ENCODE assay signal across 29 mouse cellular contexts in the genomic region with DNA sequence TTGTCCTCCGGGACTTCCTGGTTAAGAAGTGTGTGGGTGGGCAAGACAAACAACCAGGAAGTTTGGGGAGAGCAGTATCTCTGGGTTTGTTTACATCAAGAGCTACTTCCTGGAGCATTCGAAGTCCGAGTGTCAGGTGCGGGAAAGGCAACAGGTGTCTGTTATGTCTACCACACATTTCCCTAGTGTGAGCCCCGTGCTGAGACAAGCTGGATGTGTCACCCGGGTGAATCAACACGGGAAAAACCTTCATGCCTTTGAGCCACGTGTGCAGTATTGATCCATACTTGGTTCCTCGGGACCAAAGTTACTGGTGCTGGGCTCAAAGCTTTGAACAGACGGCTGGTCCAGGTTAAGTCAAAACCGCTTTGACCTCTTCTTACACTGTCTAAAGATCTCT. TPM values are rescaled to one million over a fixed set of nuclear protein-coding genes. Genes with fewer than 3 reads are reported as not detected.
DNase-seq lines count a peak whose midpoint lies in the region; ATAC-seq and TF ChIP-seq lines count a peak whose summit lies in the region.
"Had no signal": no experiment of that assay in that cellular context is flagged by ENCODE, and none has a peak within 500 bp of the region (broad histone marks: within the 10 kb centered on the region; RNA-seq: fewer than 3 reads in every experiment).

No protein-coding gene starts in this region.

- H3ac ChIP-seq in C2C12 (ENCODE audit: control insufficient read depth, insufficient read length, low read depth) = no peak overlapping the region

- H3K36me3 ChIP-seq in C2C12 (ENCODE audit: control insufficient read depth, insufficient read depth) = no peaks in the 10 kb centered on the region
- H3K36me3 ChIP-seq in intestine, embryonic 15.5 days = no peaks in the 10 kb centered on the region
- H3K36me3 ChIP-seq in liver, embryonic 13.5 days = 0 out of 2 replicates have a peak, but pooled peaks cover 4% of the 10 kb centered on the region
- no peaks in the 10 kb centered on the region for H3K36me3 ChIP-seq in small intestine, adult 2 months (ENCODE audit: control insufficient read depth, insufficient read depth, low read length)
- H3K36me3 ChIP-seq: embryonic facial prominence, embryonic 12.5 days; forebrain, embryonic 15.5 days; midbrain, embryonic 10.5 days; midbrain, embryonic 15.5 days had no signal

- no peak overlapping the region for H3K4me3 ChIP-seq in C2C12 (ENCODE audit: insufficient read depth, poor library complexity, severe bottlenecking)
- H3K4me3 ChIP-seq in intestine, embryonic 15.5 days (replicated peaks) = no peak overlapping the region
- H3K4me3 ChIP-seq in liver, embryonic 13.5 days (replicated peaks) = no peak overlapping the region
- H3K4me3 ChIP-seq in small intestine, adult 2 months (ENCODE audit: low read depth, low read length) = no peak overlapping the region
- H3K4me3 ChIP-seq: embryonic facial prominence, embryonic 12.5 days; forebrain, embryonic 15.5 days; layer of hippocampus, adult 2 months; midbrain, embryonic 10.5 days; midbrain, embryonic 15.5 days had no signal

- H3K9me3 ChIP-seq in intestine, embryonic 15.5 days = no peaks in the 10 kb centered on the region
- H3K9me3 ChIP-seq in liver, embryonic 13.5 days (replicated peaks) = no peaks in the 10 kb centered on the region
- H3K9me3 ChIP-seq: embryonic facial prominence, embryonic 12.5 days; forebrain, embryonic 15.5 days; midbrain, embryonic 15.5 days had no signal

- H3K79me3 ChIP-seq in C2C12 (ENCODE audit: low read depth) = no peaks in the 10 kb centered on the region

- no peak overlapping the region for H3K27ac ChIP-seq in intestine, embryonic 15.5 days
- no peak overlapping the region for H3K27ac ChIP-seq in liver, embryonic 13.5 days
- peak overlapping the region; percentile 40; the same call in 1 of the 2 replicates for H3K27ac ChIP-seq in small intestine, adult 2 months (ENCODE audit: insufficient read depth, low read depth, low read length)
- H3K27ac ChIP-seq: embryonic facial prominence, embryonic 12.5 days; forebrain, embryonic 15.5 days; hindbrain, postnatal 0 days; layer of hippocampus, adult 2 months; midbrain, embryonic 10.5 days; midbrain, embryonic 15.5 days had no signal

- no peak for TF ChIP-seq POLR2A in small intestine, adult 2 months (IDR thresholded peaks at IDR 0.05; ENCODE audit: low read depth, low read length)

- no peak for TF ChIP-seq CTCF in C2C12 (IDR thresholded peaks at IDR 0.05; ENCODE audit: control insufficient read depth, insufficient read depth, insufficient read length)
- TF ChIP-seq CTCF in small intestine, adult 2 months (IDR thresholded peaks at IDR 0.05; ENCODE audit: extremely low read depth, insufficient read length, insufficient replicate concordance, low read depth, low read length) = no peak

- 32% methylated on average over 11 of the region's 11 CpGs for WGBS in intestine, embryonic 15.5 days
- 44% methylated on average over 11 of the region's 11 CpGs for WGBS in liver, embryonic 13.5 days (ENCODE audit: insufficient replicate concordance)
- WGBS in small intestine, adult 2 months = 19% methylated on average over 11 of the region's 11 CpGs

- no peaks in the 10 kb centered on the region for H3K4me1 ChIP-seq in intestine, embryonic 15.5 days (replicated peaks)
- H3K4me1 ChIP-seq in liver, embryonic 13.5 days (replicated peaks) = peaks cover 5% of the 10 kb centered on the region
- peaks cover 17% of the 10 kb centered on the region; the same call in 1 of the 2 replicates for H3K4me1 ChIP-seq in small intestine, adult 2 months (ENCODE audit: control insufficient read depth, insufficient read depth, insufficient read length, low read length)
- H3K4me1 ChIP-seq: embryonic facial prominence, embryonic 12.5 days; forebrain, embryonic 15.5 days; midbrain, embryonic 10.5 days; midbrain, embryonic 15.5 days had no signal

- H3K79me2 ChIP-seq in C2C12 (ENCODE audit: control insufficient read depth, insufficient read depth) = no peaks in the 10 kb centered on the region

- H3K4me2 ChIP-seq in intestine, embryonic 15.5 days (replicated peaks) = 0 out of 2 replicates have a peak overlapping the region, but pooled peaks have one; percentile 5
- H3K4me2 ChIP-seq in liver, embryonic 13.5 days = peak overlapping the region; percentile 21; the same call in 1 of the 2 replicates
- H3K4me2 ChIP-seq: embryonic facial prominence, embryonic 12.5 days; forebrain, embryonic 15.5 days; lung, embryonic 14.5 days; midbrain, embryonic 15.5 days had no signal

- H3K9ac ChIP-seq in intestine, embryonic 15.5 days = no peak overlapping the region
- H3K9ac ChIP-seq in liver, embryonic 13.5 days = no peak overlapping the region
- H3K9ac ChIP-seq: embryonic facial prominence, embryonic 12.5 days; forebrain, embryonic 15.5 days; lung, embryonic 14.5 days; midbrain, embryonic 15.5 days had no signal

- no peak for DNase-seq in liver, embryonic 13.5 days
- DNase-seq in lung, postnatal 10 days = no peak
- no peak for DNase-seq in adrenal gland, adult 8-10 months
- DNase-seq: adrenal gland, postnatal 10 days; cerebellum, adult 8-10 months; cerebellum, postnatal 25 days; heart, postnatal 14 days; kidney, adult 11 months; kidney, postnatal 36 days; left cerebral cortex, postnatal 4 days; lung, embryonic 14.5 days; right cerebral cortex, adult 18-20 months had no signal

- no peaks in the 10 kb centered on the region for H3K27me3 ChIP-seq in C2C12 (ENCODE audit: control insufficient read depth, insufficient read depth, insufficient read length)
- H3K27me3 ChIP-seq in intestine, embryonic 15.5 days (replicated peaks) = no peaks in the 10 kb centered on the region
- H3K27me3 ChIP-seq in liver, embryonic 13.5 days = peaks cover under 1% of the 10 kb centered on the region; the same call in 1 of the 2 replicates
- H3K27me3 ChIP-seq in small intestine, adult 2 months (ENCODE audit: control insufficient read depth, insufficient read depth, low read length) = no peaks in the 10 kb centered on the region
- H3K27me3 ChIP-seq: embryonic facial prominence, embryonic 12.5 days; forebrain, embryonic 15.5 days; midbrain, embryonic 15.5 days had no signal

- peak; percentile 39 for ATAC-seq in intestine, embryonic 15.5 days
- ATAC-seq in liver, embryonic 13.5 days (ENCODE audit: low read depth) = no peak
- ATAC-seq in activated CD4-positive, CD25-positive, alpha-beta regulatory T cell, adult 4 months = no peak
- ATAC-seq: CD4-positive, CD25-positive, alpha-beta regulatory T cell, adult 4 months; forebrain, embryonic 15.5 days; hindbrain, postnatal 0 days; midbrain, embryonic 15.5 days had no signal

TF ChIP-seq in C2C12, 6 proteins besides CTCF, POLR2A, EP300 and RAD21:
- TF ChIP-seq USF1 (IDR thresholded peaks at IDR 0.05; ENCODE audit: low read depth) (no peak), MYOG (IDR thresholded peaks at IDR 0.05; ENCODE audit: control insufficient read depth, extremely low read depth, insufficient read length) (no peak), CEBPB (IDR thresholded peaks at IDR 0.05; ENCODE audit: low read depth) (no peak), MYOD1 (IDR thresholded peaks at IDR 0.05; ENCODE audit: control insufficient read depth, insufficient read length, low read depth) (peak; percentile 33)

RNA-seq across cellular contexts. Expression of gene Gan, which starts 20.6 kb away (rescaled TPM):
- polyA plus RNA-seq in C2C12 (2012; fragmentation: generic; extraction: Trizol) = 2.7 TPM
- 2.1 and 2.5 TPM in 2 replicates for polyA plus RNA-seq in intestine, embryonic 15.5 days (2015; fragmentation: Nextera tagmentation; extraction: Ambion mirVana)
- 1.1 and 1.3 TPM in 2 replicates for polyA plus RNA-seq in liver, embryonic 13.5 days (2015; fragmentation: Nextera tagmentation; extraction: Ambion mirVana)
- polyA plus RNA-seq in small intestine, adult 2 months (2012; rRNA removed) = 2.4 and 4.6 TPM in 2 replicates
- 10 to 100 TPM; 12.2 to 17.4 (median 13.8) TPM for total RNA-seq in adrenal gland, adult 8-10 months (2022)
- polyA plus RNA-seq in activated CD4-positive, CD25-positive, alpha-beta regulatory T cell, adult 4 months (2017; shearing (Covaris generic)) = 1 to 10 TPM; 2.1 to 2.2 TPM

RNA-seq across cellular contexts. Expression of gene Bco1, which starts 41.7 kb away (rescaled TPM):
- not detected for polyA plus RNA-seq in C2C12 (2012; fragmentation: generic; extraction: Trizol)
- polyA plus RNA-seq in intestine, embryonic 15.5 days (2015; fragmentation: Nextera tagmentation; extraction: Ambion mirVana) = 1.2 and 1.4 TPM in 2 replicates
- 8.1 and 9.2 TPM in 2 replicates for polyA plus RNA-seq in liver, embryonic 13.5 days (2015; fragmentation: Nextera tagmentation; extraction: Ambion mirVana)
- polyA plus RNA-seq in small intestine, adult 2 months (2012; rRNA removed) = 0.42 and 1.4 TPM in 2 replicates
- under 1 TPM in 2 of 4 experiments, not detected in 2; 0.15 to 0.16 TPM for total RNA-seq in adrenal gland, adult 8-10 months (2022)
- polyA plus RNA-seq in activated CD4-positive, CD25-positive, alpha-beta regulatory T cell, adult 4 months (2017; shearing (Covaris generic)) = not detected
- total RNA-seq: heart, postnatal 14 days; layer of hippocampus, adult 2 months; layer of hippocampus, postnatal 25 days; left cerebral cortex, adult 8-10 months; neutrophil, adult 5-6 weeks had no signal
- polyA plus RNA-seq: CD4-positive, CD25-positive, alpha-beta regulatory T cell, adult 4 months; heart, embryonic 14.5 days had no signal

RNA-seq across cellular contexts. Expression of gene Pkd1l2, which starts 55.1 kb away (rescaled TPM):
- not detected for polyA plus RNA-seq in C2C12 (2012; fragmentation: generic; extraction: Trizol)
- 0.21 TPM in 1 of 2 replicates, not detected in the other for polyA plus RNA-seq in intestine, embryonic 15.5 days (2015; fragmentation: Nextera tagmentation; extraction: Ambion mirVana)
- 0.03 TPM in 1 of 2 replicates, not detected in the other for polyA plus RNA-seq in liver, embryonic 13.5 days (2015; fragmentation: Nextera tagmentation; extraction: Ambion mirVana)
- 0.09 and 0.60 TPM in 2 replicates for polyA plus RNA-seq in small intestine, adult 2 months (2012; rRNA removed)
- 1 to 10 TPM; 2.2 to 4.7 (median 3.2) TPM for total RNA-seq in adrenal gland, adult 8-10 months (2022)
- polyA plus RNA-seq in activated CD4-positive, CD25-positive, alpha-beta regulatory T cell, adult 4 months (2017; shearing (Covaris generic)) = under 1 TPM; 0.31 to 0.74 TPM
- total RNA-seq: heart, postnatal 14 days; left cerebral cortex, postnatal 4 days had no signal
- polyA plus RNA-seq: CD4-positive, CD25-positive, alpha-beta regulatory T cell, adult 4 months; embryonic facial prominence, embryonic 12.5 days; forebrain, embryonic 15.5 days; hindbrain, embryonic 11.5 days; lung, embryonic 14.5 days; midbrain, embryonic 15.5 days; neural tube, embryonic 11.5 days had no signal
